Mouse (Mus musculus): ENCODE data around the gene Trim2.

DNA sequence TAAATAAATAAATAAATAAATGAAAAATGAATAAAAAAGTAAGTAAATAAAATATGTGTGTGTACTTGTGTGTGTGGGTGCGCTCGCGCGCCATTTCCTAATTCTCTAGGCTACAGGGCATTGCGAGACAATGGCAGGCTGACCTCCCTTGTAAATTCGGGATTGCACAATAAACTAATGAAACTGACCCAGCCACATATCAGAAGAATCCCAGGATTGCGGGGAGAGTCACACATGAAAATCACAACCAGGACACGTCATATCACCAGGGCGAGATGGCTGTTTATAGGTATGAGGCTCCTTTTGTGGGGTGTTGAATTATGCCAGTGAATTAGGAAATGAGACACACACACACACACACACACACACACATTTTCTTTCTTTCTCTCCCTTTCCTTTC is 107.2 kb downstream of the Trim2 start:
- TF ChIP-seq CTCF (IDR thresholded peaks at IDR 0.05; ENCODE audit: control insufficient read depth, insufficient read depth, insufficient read length) (no peak), MYOG (IDR thresholded peaks at IDR 0.05; ENCODE audit: control insufficient read depth, extremely low read depth, insufficient read length) (no peak), MYOD1 (IDR thresholded peaks at IDR 0.05; ENCODE audit: control insufficient read depth, insufficient read length, low read depth) (no peak), USF1 (IDR thresholded peaks at IDR 0.05; ENCODE audit: low read depth) (no peak), FOSL1 (IDR thresholded peaks at IDR 0.05; ENCODE audit: insufficient read depth, low read length, poor library complexity, severe bottlenecking) (no peak)

Measured in C2C12 (cell line).